Mouse (Mus musculus) embryonic facial prominence, embryonic 14.5 days (tissue): ENCODE data around the gene Plekha6. TPM values are rescaled to one million over a fixed set of nuclear protein-coding genes. Genes with fewer than 3 reads are reported as not detected.
A peak's percentile ranks its signal among the peaks of the same experiment; 100 is the strongest.

ENCODE experiments used
- ATAC-seq: fragments of 200-750 bp; cut with Nextera tagmentation; 2 replicates; pipeline ENCODE4 v1.8.0; 2017; ENCODE audit warnings: low read depth, moderate number of reproducible peaks, moderate TSS enrichment
- DNase-seq: peaks from one replicate; pipeline ENCODE4 v3.0.0-alpha.2; 2015; ENCODE audit warnings: low spot score
- H3K27ac ChIP-seq: fragments of 300-500 bp; sonication (generic); replicated peaks from 2 replicates; pipeline ENCODE4 v1.5.1; 2014; ENCODE audit warnings: low read depth, mild to moderate bottlenecking, low read length, moderate library complexity
- H3K27me3 ChIP-seq: fragments of 300-500 bp; sonication (generic); replicated peaks from 2 replicates; pipeline ENCODE4 v1.6.1; 2014; ENCODE audit warnings: low read length; ENCODE audit not compliant: control insufficient read depth, insufficient read depth
- H3K36me3 ChIP-seq: fragments of 300-500 bp; sonication (generic); 2 replicates; pipeline ENCODE4 v1.6.1; 2014; ENCODE audit warnings: low read length, mixed read lengths; ENCODE audit not compliant: control insufficient read depth, insufficient read depth
- H3K4me1 ChIP-seq: fragments of 300-500 bp; sonication (generic); 2 replicates; pipeline ENCODE4 v1.6.1; 2014; ENCODE audit warnings: antibody characterized with exemption, low read length; ENCODE audit not compliant: control insufficient read depth, insufficient read depth
- H3K4me2 ChIP-seq: fragments of 300-500 bp; sonication (generic); 2 replicates; pipeline ENCODE4 v1.6.1; 2014; ENCODE audit warnings: low read depth, mild to moderate bottlenecking, low read length, moderate library complexity, mixed read lengths
- H3K4me3 ChIP-seq: fragments of 300-500 bp; sonication (generic); 2 replicates; pipeline ENCODE4 v1.5.1; 2014; ENCODE audit warnings: low read depth, mild to moderate bottlenecking, low read length
- H3K9ac ChIP-seq: fragments of 300-500 bp; sonication (generic); 2 replicates; pipeline ENCODE4 v1.6.1; 2014; ENCODE audit warnings: low read depth, mild to moderate bottlenecking, low read length, moderate library complexity, mixed read lengths
- H3K9me3 ChIP-seq: fragments of 300-500 bp; sonication (generic); 2 replicates; pipeline ENCODE4 v1.6.1; 2016; ENCODE audit warnings: low read length; ENCODE audit not compliant: control insufficient read depth
- WGBS: fragments of 180-500 bp; shearing (Covaris S2); extraction: QIAGEN DNeasy Blood & Tissue Kit; methylation state at CpG from one replicate; pipeline ENCODE4 v1.1.7; 2014; 5-methylcytosine and 5-hydroxymethylcytosine counted together
- polyA plus RNA-seq: library from polyadenylated mRNA; unstranded; fragments of >200 nt; fragmentation: Nextera tagmentation; extraction: Ambion mirVana; gene quantifications from 2 replicates; pipeline ENCODE4 v1.2.1, GENCODE M21; 2014

Plekha6 gene
- polyA plus RNA-seq, 1 experiment from 2014 or later: 6.3 TPM

- peak overlapping the region; percentile 57 for H3K9ac ChIP-seq
- no peaks in the 10 kb centered on the region for H3K9me3 ChIP-seq
- DNase-seq (peak; percentile 75), ATAC-seq (peak; percentile 65)
- peak overlapping the region; percentile 63 for H3K27ac ChIP-seq
- H3K4me2 ChIP-seq: peak overlapping the region; percentile 86
- H3K27me3 ChIP-seq: peaks cover 24% of the 10 kb centered on the region
- no peaks in the 10 kb centered on the region for H3K36me3 ChIP-seq
- peaks cover 15% of the 10 kb centered on the region for H3K4me1 ChIP-seq
- WGBS: 0% methylated on average over 22 of the region's 25 CpGs
- H3K4me3 ChIP-seq: peak overlapping the region; percentile 42
These were observed 18.2 kb downstream of the Plekha6 start for GRCm38 (mm10) chr1:133182016-133182705.

GRCm38 (mm10) chr1:133182706-133183095 lies 18.7 kb downstream of the Plekha6 start:
- peak overlapping the region; percentile 52 for H3K27ac ChIP-seq
- H3K9ac ChIP-seq: peak overlapping the region; percentile 51
- peak overlapping the region; percentile 86 for H3K4me2 ChIP-seq
- peak; percentile 9; the same call in 1 of the 2 replicates for ATAC-seq
- H3K27me3 ChIP-seq: peaks cover 24% of the 10 kb centered on the region
- peaks cover 16% of the 10 kb centered on the region for H3K4me1 ChIP-seq
- WGBS: 3% methylated on average over 16 of the region's 16 CpGs
- DNase-seq: no peak
- H3K9me3 ChIP-seq: no peaks in the 10 kb centered on the region
- no peaks in the 10 kb centered on the region for H3K36me3 ChIP-seq
- peak overlapping the region; percentile 42 for H3K4me3 ChIP-seq

- DNase-seq (no peak), ATAC-seq (no peak)
- no peaks in the 10 kb centered on the region for H3K36me3 ChIP-seq
- H3K4me2 ChIP-seq: peak overlapping the region; percentile 86; the same call in 1 of the 2 replicates
- H3K9ac ChIP-seq: peak overlapping the region; percentile 34; the same call in 1 of the 2 replicates
- WGBS: 30% methylated on average over 13 of the region's 16 CpGs
- H3K9me3 ChIP-seq: no peaks in the 10 kb centered on the region
- H3K4me1 ChIP-seq: peaks cover 20% of the 10 kb centered on the region
- H3K4me3 ChIP-seq: peak overlapping the region; percentile 42
- H3K27me3 ChIP-seq: peaks cover 24% of the 10 kb centered on the region
- 0 out of 2 replicates have a peak overlapping the region, but pooled peaks have one; percentile 52 for H3K27ac ChIP-seq
These were observed 19.3 kb downstream of the Plekha6 start for GRCm38 (mm10) chr1:133183141-133183925.

GRCm38 (mm10) chr1:133187948-133188680 lies 24.1 kb downstream of the Plekha6 start:
- Histone ChIP-seq H3K4me2 (no peak overlapping the region), H3K9me3 (no peaks in the 10 kb centered on the region), H3K4me3 (no peak overlapping the region), H3K9ac (no peak overlapping the region), H3K27me3 (peaks cover 7% of the 10 kb centered on the region), H3K4me1 (peaks cover 6% of the 10 kb centered on the region; the same call in 1 of the 2 replicates), H3K27ac (no peak overlapping the region), H3K36me3 (no peaks in the 10 kb centered on the region)
- 19% methylated on average over 4 of the region's 4 CpGs for WGBS
- ATAC-seq (peak; percentile 82; the same call in 1 of the 2 replicates), DNase-seq (peak; percentile 81)

- H3K36me3 ChIP-seq: no peaks in the 10 kb centered on the region
- no peak overlapping the region for H3K27ac ChIP-seq
- no peak for DNase-seq
- H3K4me2 ChIP-seq: no peak overlapping the region
- 0 out of 2 replicates have a peak, but pooled peaks cover under 1% of the 10 kb centered on the region for H3K27me3 ChIP-seq
- no peaks in the 10 kb centered on the region for H3K9me3 ChIP-seq
- WGBS: 79% methylated on average over 8 of the region's 8 CpGs
- H3K4me1 ChIP-seq: peaks cover 5% of the 10 kb centered on the region; the same call in 1 of the 2 replicates
- no peak overlapping the region for H3K4me3 ChIP-seq
- ATAC-seq: no peak
- H3K9ac ChIP-seq: no peak overlapping the region
These were observed 24.7 kb downstream of the Plekha6 start for GRCm38 (mm10) chr1:133188719-133189118.

- Histone ChIP-seq H3K9ac (no peak overlapping the region), H3K27ac (no peak overlapping the region), H3K27me3 (no peaks in the 10 kb centered on the region), H3K36me3 (no peaks in the 10 kb centered on the region), H3K4me2 (no peak overlapping the region), H3K9me3 (no peaks in the 10 kb centered on the region), H3K4me3 (no peak overlapping the region), H3K4me1 (peaks cover 5% of the 10 kb centered on the region; the same call in 1 of the 2 replicates)
- DNase-seq (no peak), ATAC-seq (no peak)
These were observed 25.5 kb downstream of the Plekha6 start for GRCm38 (mm10) chr1:133189471-133189870.

- no peak overlapping the region for H3K9ac ChIP-seq
- no peak overlapping the region for H3K27ac ChIP-seq
- no peaks in the 10 kb centered on the region for H3K36me3 ChIP-seq
- no peak for ATAC-seq
- H3K27me3 ChIP-seq: no peaks in the 10 kb centered on the region; the same call in 1 of the 2 replicates
- no peak overlapping the region for H3K4me2 ChIP-seq
- H3K4me3 ChIP-seq: no peak overlapping the region
- 81% methylated on average over 9 of the region's 9 CpGs for WGBS
- DNase-seq: no peak
- peaks cover 5% of the 10 kb centered on the region; the same call in 1 of the 2 replicates for H3K4me1 ChIP-seq
- no peaks in the 10 kb centered on the region for H3K9me3 ChIP-seq
These were observed 26.5 kb downstream of the Plekha6 start for GRCm38 (mm10) chr1:133190550-133190949.

- Histone ChIP-seq H3K27ac (no peak overlapping the region), H3K4me2 (no peak overlapping the region), H3K9me3 (no peaks in the 10 kb centered on the region), H3K4me1 (peaks cover 13% of the 10 kb centered on the region; the same call in 1 of the 2 replicates), H3K4me3 (no peak overlapping the region), H3K9ac (no peak overlapping the region), H3K27me3 (no peaks in the 10 kb centered on the region; the same call in 1 of the 2 replicates), H3K36me3 (no peaks in the 10 kb centered on the region)
- 37% methylated on average over 6 of the region's 6 CpGs for WGBS
- DNase-seq (peak; percentile 63), ATAC-seq (peak; percentile 52)
These were observed 32.2 kb downstream of the Plekha6 start for GRCm38 (mm10) chr1:133196181-133196580.
